Mouse (Mus musculus): ENCODE measurements around the gene Nrp1.

Gene Nrp1

DNA sequence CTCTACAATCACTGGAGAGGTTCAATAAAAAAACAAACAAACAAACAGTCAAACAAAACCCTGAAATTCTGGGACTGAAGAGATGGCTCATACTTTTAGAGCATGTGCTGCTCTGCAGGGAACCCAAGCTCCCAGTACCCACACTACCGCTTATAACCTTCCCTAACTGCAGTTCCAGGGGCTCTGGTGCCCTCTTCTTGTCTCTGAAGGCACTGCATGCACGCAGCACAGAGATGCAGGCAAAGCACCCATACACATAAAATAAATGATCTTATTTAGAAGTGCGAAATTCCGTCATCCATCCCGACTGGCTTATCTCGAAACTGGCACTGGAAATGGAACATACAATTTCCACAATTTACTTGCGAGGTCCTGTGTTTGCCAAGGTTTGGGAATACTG is 165.4 kb downstream of the Nrp1 start:
- POLR2A ChIA-PET, result interaction anchor here in 1 of 4 experiments (1.4 kb wide), 1 partner anchor 10 kb away, joined by 3 read pairs; no protein-coding TSS in a partner anchor
- CTCF ChIA-PET, result interaction anchor here in 2 of 4 experiments (0.8 to 2.1 kb wide), 2 partner anchors 12 to 934 kb away, joined by 4 to 7 read pairs; no protein-coding TSS in a partner anchor

DNA sequence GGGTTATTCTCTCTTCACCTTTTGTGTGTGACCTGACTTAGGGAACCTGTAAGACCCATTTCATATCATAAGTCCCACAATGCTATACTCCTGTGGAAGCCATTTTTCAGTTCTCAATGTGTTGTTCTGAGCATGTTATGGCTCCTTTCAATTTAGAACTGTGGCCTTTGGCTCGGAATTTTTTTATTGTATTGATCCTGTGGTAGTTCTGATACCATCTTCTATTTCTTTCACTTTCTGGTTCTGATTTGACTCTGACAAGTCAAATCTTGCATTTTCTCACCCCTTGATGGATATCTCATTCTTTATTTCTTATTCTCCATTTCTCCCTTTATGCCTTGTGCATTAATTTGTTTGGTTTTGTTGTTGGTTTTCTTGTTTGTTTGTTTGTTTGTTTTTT is 167.5 kb downstream of the Nrp1 start:
- POLR2A ChIA-PET, result no interaction called here

DNA sequence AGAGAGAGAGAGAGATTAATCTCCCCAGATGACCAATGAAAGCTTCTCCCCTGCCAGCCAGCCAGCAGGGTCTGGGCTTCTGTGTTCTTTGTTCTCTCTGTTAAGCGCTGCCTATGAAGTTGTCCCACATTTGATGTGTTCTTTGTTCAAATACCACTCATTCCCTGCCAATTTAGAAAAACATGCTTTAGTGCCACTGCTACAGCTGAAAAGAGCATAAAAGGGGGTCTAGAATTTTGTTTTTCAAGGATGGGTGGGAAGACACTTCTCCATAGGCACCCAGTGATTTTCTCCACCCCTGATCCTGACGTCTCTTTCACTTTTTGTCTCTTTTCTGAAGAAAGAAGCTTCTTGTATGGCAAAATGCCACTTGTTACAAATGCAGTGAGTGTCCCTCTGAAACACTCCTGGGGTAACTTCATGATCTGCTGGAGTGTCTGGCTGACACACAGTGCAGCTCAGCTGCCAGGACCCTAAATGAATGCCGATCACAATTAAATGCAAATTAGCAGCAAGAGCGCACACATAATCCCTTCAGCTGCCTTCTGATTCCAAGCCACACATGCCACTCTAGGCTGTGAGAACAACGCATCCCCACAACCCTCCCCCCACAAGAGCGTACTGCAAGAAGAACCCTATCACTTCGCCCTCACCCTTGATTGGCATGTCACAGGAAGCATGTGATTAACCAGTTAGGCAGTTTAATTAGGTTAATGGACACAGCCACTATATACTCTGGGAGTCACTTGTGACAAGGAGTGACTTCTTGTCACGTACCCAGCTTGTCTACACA is 170.4 kb downstream of the Nrp1 start:
- CTCF ChIA-PET, result interaction anchor here in 2 of 4 experiments (0.7 to 1.2 kb wide), 3 partner anchors 10 to 648 kb away, joined by 3 to 4 read pairs (median 3); no protein-coding TSS in a partner anchor
- POLR2A ChIA-PET, result interaction anchor here in 1 of 4 experiments (0.6 kb wide), 2 partner anchors 24 to 875 kb away, joined by 3 read pairs; no protein-coding TSS in a partner anchor

More for the DNA sequence above, 167.5 kb downstream of the Nrp1 start:
- CTCF ChIA-PET, result no interaction called here

DNA sequence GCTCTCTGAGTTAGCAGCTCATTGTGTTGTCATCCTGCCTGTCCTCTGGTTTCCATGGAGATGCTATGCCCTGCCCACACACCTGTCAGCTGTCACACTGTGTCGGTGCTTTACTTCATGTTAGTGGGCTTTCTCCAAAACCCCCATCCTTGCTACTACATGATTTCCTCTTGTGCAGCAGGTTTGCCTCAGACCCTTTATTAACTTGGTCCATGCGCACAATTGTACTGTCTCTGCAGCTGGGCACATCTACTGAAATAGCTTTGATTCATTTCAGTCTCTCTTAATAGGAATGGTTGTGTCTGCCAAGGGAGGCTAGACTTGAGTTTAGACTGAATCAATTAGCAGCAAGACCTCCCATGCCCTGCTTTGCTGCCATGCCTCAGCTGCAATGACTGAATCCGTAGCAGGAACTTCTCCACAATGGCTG is 176.1 kb downstream of the Nrp1 start:
- ChIA-PET CTCF (no interaction called here), POLR2A (no interaction called here)

DNA sequence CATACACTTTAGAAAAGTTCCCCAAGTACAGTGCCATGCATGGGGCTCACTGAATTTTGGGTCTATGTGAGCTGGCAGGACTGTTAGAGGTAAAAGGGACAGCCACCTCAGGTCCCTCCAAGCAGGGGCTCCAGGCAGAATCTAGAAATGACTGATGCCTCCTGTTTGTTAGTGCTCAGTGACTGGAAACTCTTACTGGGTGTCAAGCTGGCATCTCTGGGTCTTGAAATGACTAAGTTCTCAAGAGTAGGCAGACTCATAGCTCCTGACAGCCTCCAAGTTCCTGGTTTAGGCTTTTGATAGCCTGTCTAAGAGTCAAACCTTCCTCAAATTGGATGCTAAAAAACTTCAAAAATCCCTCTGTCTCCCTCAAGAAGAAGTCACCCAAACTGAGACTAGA is 177.3 kb downstream of the Nrp1 start:
- ChIA-PET CTCF (no interaction called here), POLR2A (no interaction called here)

DNA sequence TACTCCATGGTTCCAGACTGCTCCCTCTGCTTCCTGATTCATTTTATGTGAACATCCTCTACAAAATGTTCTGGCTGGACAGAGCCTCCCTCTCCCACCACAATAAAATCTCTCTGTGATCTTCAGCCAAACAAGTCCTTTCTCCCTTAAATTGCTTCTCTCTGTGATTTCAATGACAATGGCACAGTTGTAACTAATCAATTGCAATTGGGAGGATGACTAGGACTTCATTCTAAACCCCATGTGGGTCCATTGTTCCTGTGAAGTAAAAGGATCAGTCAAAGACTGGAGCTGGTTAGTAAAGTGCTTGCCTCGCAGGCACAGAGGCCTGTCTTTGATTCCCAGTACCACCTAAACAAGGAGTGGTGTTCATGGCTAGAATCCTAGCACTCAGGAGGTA is 180.0 kb downstream of the Nrp1 start:
- POLR2A ChIA-PET, result interaction anchor here in 1 of 4 experiments (1.3 kb wide), 1 partner anchor 11 kb away, joined by 3 read pairs; no protein-coding TSS in a partner anchor
- CTCF ChIA-PET, result interaction anchor here in 3 of 4 experiments (0.6 to 1.1 kb wide), 3 partner anchors 11 to 958 kb away, joined by 3 to 4 read pairs (median 4); no protein-coding TSS in a partner anchor

DNA sequence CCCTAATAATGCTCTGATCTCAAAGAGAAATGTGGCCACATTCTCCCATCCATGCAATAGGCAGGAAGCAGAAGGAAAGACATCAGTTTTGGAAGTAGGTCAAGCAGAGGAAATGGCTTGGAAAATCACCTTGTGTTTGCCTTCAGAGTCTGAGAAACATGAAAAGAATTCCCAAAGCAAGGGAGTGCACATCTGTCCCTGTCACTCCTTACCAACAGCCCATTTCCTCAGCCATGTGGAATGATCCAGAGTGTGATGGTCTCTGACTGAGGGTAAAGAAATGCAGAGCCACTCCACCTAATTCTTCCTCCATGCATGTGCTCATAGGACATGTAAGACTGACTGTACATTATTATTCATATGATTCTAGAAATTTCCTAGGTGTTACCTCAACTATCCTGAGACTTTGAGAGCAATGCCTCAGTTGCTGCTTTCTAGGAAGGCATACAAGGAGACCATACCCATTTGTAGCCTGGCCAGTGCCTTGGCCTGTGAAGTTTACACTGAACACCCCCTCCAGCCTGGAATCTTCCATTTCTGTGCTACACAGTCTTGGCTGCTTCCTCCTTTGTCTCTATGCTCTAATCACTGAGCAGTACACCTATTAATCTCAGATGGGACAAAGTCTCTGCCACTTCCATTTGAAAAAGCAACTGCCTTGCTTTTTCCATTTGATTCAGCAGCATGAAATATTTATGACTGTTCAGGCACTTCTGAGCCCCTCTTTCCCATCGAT is 183.1 kb downstream of the Nrp1 start:
- ChIA-PET POLR2A (no interaction called here), CTCF (no interaction called here)

DNA sequence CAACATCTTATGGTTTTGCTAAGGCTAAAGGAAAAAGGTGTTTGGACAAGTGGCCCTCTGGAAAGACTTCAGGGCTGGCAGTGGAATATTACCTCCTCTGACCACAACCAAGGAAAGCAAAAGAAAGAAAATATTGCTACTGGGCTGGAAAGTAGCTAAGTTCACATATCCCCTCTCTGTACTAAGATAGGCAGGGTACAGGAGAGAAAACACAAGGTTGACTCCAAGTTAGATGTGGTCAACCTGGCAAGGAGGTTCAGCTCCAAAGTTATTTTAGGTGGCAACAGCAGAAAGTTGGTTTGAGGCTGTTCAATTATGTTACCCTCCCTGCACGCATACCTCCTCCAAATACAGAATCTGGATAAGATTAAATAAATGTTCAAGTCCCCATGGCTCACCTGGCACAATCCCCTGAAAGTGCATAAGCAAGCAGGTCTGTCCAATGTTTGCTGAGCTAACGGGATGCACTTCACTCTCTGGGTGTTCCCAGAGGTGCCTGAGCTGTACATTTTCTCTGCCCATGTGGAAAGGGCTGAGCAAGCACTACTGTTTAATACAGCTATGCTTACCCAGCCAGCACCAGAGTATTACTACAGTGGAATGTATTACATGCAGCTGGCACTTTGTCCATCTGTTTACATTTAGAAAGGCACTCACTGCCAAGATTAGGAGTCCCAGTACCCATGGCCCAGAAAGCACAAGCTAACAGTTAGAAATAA is 185.9 kb downstream of the Nrp1 start:
- ChIA-PET CTCF (no interaction called here), POLR2A (interaction anchor here in 1 of 4 experiments (0.7 kb wide), 1 partner anchor 35 kb away, joined by 3 read pairs; no protein-coding TSS in a partner anchor)

DNA sequence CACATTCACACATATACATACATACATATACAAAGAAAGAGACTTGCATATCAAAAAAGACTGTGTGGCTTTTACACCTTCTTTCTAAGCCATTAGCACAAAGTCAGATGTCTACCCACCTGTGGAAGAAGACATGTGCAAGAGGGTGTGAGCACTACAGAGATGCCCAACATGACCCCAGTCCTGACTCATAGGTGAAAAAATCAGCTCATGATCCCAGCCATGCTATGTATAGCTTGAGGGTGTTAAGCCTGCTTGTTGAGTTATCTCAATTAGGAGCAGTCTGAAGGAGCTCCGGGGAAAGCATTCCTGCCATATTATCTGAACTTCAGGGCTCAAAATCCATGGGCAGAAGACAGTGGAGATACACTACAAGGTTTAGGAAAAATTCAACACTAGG is 187.9 kb downstream of the Nrp1 start:
- CTCF ChIA-PET, result no interaction called here
- POLR2A ChIA-PET, result no interaction called here

DNA sequence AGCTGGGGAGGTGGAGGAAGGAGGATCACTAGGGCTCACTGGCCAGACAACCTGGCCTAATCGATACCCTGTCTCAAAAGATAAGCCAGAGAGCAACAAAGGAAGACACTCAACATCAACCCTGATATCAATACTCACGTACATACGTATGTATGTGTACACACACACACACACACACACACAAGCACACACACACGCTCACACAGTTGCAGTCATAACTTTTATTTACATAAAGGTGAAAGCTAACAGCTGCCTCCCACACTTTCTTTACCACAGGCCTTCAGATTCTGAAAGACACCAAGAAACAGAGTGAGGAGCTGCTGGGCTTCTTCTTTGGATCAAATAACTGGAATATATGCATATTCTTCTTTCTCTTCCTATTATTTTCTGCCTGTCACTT is 189.0 kb downstream of the Nrp1 start:
- CTCF ChIA-PET, result no interaction called here
- POLR2A ChIA-PET, result no interaction called here

DNA sequence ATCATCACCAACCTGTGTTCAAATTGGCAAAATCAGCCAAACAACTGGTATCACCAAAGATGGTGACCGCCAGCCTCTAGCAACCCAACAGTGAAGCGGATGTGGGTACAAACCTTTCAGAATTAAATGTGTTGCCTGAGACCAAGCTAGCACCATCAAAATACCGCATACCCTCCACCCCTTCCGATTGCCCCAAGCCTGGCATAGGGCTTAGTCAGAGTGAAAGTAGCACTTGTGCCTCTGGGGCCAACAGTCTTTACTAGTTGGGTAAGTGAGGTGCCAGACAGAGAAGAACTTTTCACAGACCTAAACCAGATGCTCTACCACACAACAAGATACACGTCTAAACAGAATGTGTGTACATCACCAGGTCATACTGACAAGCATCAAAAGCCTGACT is 191.3 kb downstream of the Nrp1 start:
- POLR2A ChIA-PET, result interaction anchor here in 1 of 4 experiments (1.3 kb wide), 1 partner anchor 11 kb away, joined by 3 read pairs; no protein-coding TSS in a partner anchor
- CTCF ChIA-PET, result interaction anchor here in 1 of 4 experiments (1.2 kb wide), 2 partner anchors 10 to 22 kb away, joined by 3 read pairs; no protein-coding TSS in a partner anchor

DNA sequence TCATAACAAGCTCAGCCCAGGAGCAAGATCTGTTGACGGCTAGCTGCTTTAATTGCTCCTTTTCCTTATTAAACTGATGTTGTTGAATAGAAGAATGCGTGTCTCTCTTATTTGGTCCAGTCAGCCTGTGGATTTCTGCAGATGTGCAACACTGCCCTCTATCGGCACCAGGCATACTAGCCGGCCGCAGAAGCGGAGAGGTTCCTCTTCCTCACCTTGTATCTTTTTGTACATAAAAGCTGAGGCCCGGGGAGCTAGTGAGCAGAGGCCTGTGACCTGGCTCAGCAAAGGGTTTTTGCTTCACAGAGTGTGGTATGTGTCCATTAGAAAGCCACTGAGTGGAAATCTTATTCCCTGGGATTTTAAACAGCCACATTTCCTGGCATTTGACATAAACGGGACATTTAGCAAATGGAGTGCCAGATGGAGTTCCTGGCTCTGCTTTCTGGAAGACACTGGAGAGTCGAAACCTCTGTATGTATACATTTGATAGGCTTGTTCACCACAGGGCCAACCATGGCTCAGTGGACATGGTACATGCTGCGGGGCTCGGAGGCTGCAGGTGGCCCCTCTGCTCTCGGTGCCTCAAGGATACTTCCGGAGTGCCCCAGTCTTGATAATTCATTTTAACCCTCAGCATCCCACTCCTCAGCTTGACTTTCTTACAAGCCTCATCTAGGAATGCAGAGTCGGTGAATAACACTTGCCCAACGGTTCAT is 193.2 kb downstream of the Nrp1 start:
- CTCF ChIA-PET, result interaction anchor here in 3 of 4 experiments (0.6 to 1.5 kb wide), 8 partner anchors 9 to 1283 kb away, joined by 3 to 9 read pairs (median 3); no protein-coding TSS in a partner anchor

More for the DNA sequence above, 193.2 kb downstream of the Nrp1 start:
- POLR2A ChIA-PET, result interaction anchor here in 2 of 4 experiments (0.6 to 1.4 kb wide), 3 partner anchors 9 to 384 kb away, joined by 3 to 4 read pairs (median 4); partner anchors contain the start of gene Itgb1 (in 1 of the 2)

Data from embryonic stem cell, embryonic (primary cell).